10 mouse cellular contexts compared by ENCODE assay signal in genomic region chr14:20070629-20071028, GRCm38 (mm10).
DNase-seq lines count a peak whose midpoint lies in the region; ATAC-seq lines count a peak whose summit lies in the region.
"Had no signal": no experiment of that assay in that cellular context is flagged by ENCODE, and none has a peak within 500 bp of the region (broad histone marks: within the 10 kb centered on the region; RNA-seq: fewer than 3 reads in every experiment).

No protein-coding gene starts in this region.

- no peak overlapping the region for H3K4me3 ChIP-seq in forebrain, embryonic 13.5 days
- no peak overlapping the region for H3K4me3 ChIP-seq in forebrain, embryonic 16.5 days (replicated peaks; ENCODE audit: low read length)
- H3K4me3 ChIP-seq in midbrain, embryonic 10.5 days, result no peak overlapping the region
- H3K4me3 ChIP-seq in midbrain, embryonic 13.5 days (replicated peaks), result no peak overlapping the region
- no peak overlapping the region for H3K4me3 ChIP-seq in embryonic facial prominence, embryonic 11.5 days (ENCODE audit: low read depth, low read length)
- H3K4me3 ChIP-seq: heart, embryonic 13.5 days; megakaryocyte, embryonic 14.5 days had no signal

- peaks cover 3% of the 10 kb centered on the region; the same call in 1 of the 2 replicates for H3K4me1 ChIP-seq in forebrain, embryonic 13.5 days
- H3K4me1 ChIP-seq in forebrain, embryonic 16.5 days (replicated peaks; ENCODE audit: control insufficient read depth, insufficient read depth, low read length), result no peaks in the 10 kb centered on the region
- H3K4me1 ChIP-seq in midbrain, embryonic 10.5 days, result peaks cover 14% of the 10 kb centered on the region
- 0 out of 2 replicates have a peak, but pooled peaks cover 3% of the 10 kb centered on the region for H3K4me1 ChIP-seq in midbrain, embryonic 13.5 days (replicated peaks)
- no peaks in the 10 kb centered on the region; the same call in 1 of the 2 replicates for H3K4me1 ChIP-seq in embryonic facial prominence, embryonic 11.5 days (ENCODE audit: control insufficient read depth, insufficient read depth, low read length)
- H3K4me1 ChIP-seq: megakaryocyte, embryonic 14.5 days had no signal

- no peak overlapping the region for H3K4me2 ChIP-seq in forebrain, embryonic 13.5 days
- no peak overlapping the region for H3K4me2 ChIP-seq in forebrain, embryonic 16.5 days (ENCODE audit: low read length)
- no peak overlapping the region for H3K4me2 ChIP-seq in midbrain, embryonic 13.5 days (replicated peaks)
- no peak overlapping the region for H3K4me2 ChIP-seq in embryonic facial prominence, embryonic 11.5 days (ENCODE audit: low read depth, low read length)
- H3K4me2 ChIP-seq: heart, embryonic 13.5 days had no signal

- no peak overlapping the region for H3K9ac ChIP-seq in forebrain, embryonic 13.5 days
- no peak overlapping the region for H3K9ac ChIP-seq in forebrain, embryonic 16.5 days (replicated peaks; ENCODE audit: low read depth, low read length)
- H3K9ac ChIP-seq in midbrain, embryonic 13.5 days (replicated peaks), result no peak overlapping the region
- H3K9ac ChIP-seq in embryonic facial prominence, embryonic 11.5 days (replicated peaks; ENCODE audit: low read length), result no peak overlapping the region
- H3K9ac ChIP-seq: heart, embryonic 13.5 days had no signal

- H3K36me3 ChIP-seq in forebrain, embryonic 13.5 days (ENCODE audit: poor library complexity, severe bottlenecking), result no peaks in the 10 kb centered on the region
- H3K36me3 ChIP-seq in forebrain, embryonic 16.5 days (ENCODE audit: control insufficient read depth, insufficient read depth), result no peaks in the 10 kb centered on the region
- H3K36me3 ChIP-seq in midbrain, embryonic 10.5 days, result no peaks in the 10 kb centered on the region
- H3K36me3 ChIP-seq in midbrain, embryonic 13.5 days, result no peaks in the 10 kb centered on the region
- no peaks in the 10 kb centered on the region for H3K36me3 ChIP-seq in embryonic facial prominence, embryonic 11.5 days (replicated peaks; ENCODE audit: control insufficient read depth, insufficient read depth, low read depth, low read length)
- H3K36me3 ChIP-seq: heart, embryonic 13.5 days had no signal

- DNase-seq in midbrain, embryonic 10.5 days (ENCODE audit: low spot score), result peak; percentile 23
- peak; percentile 38 for DNase-seq in embryonic facial prominence, embryonic 11.5 days (ENCODE audit: low spot score)
- DNase-seq in lung, postnatal 25 days (ENCODE audit: low spot score), result peak; percentile 39
- no peak for DNase-seq in urinary bladder, postnatal 25 days (ENCODE audit: low spot score)
- DNase-seq in cerebellum, adult 9-10 months, result no peak

- no peaks in the 10 kb centered on the region for H3K9me3 ChIP-seq in forebrain, embryonic 13.5 days (replicated peaks)
- no peaks in the 10 kb centered on the region for H3K9me3 ChIP-seq in forebrain, embryonic 16.5 days (ENCODE audit: control insufficient read depth, low read length)
- no peaks in the 10 kb centered on the region for H3K9me3 ChIP-seq in midbrain, embryonic 10.5 days (replicated peaks)
- no peaks in the 10 kb centered on the region for H3K9me3 ChIP-seq in midbrain, embryonic 13.5 days
- H3K9me3 ChIP-seq in embryonic facial prominence, embryonic 11.5 days (replicated peaks; ENCODE audit: control insufficient read depth, low read length), result no peaks in the 10 kb centered on the region
- H3K9me3 ChIP-seq: heart, embryonic 13.5 days; megakaryocyte, embryonic 14.5 days had no signal

- ATAC-seq in forebrain, embryonic 13.5 days, result peak; percentile 70; the same call in 1 of the 2 replicates
- no peak; the same call in 1 of the 2 replicates for ATAC-seq in forebrain, embryonic 16.5 days
- no peak for ATAC-seq in midbrain, embryonic 13.5 days
- ATAC-seq in embryonic facial prominence, embryonic 11.5 days (replicated peaks; ENCODE audit: insufficient number of reproducible peaks, low FRiP score, low TSS enrichment, low read depth), result no peak

- no peak overlapping the region for H3K27ac ChIP-seq in forebrain, embryonic 13.5 days
- H3K27ac ChIP-seq in forebrain, embryonic 16.5 days (ENCODE audit: low read length), result no peak overlapping the region
- H3K27ac ChIP-seq in midbrain, embryonic 10.5 days (replicated peaks), result no peak overlapping the region
- no peak overlapping the region for H3K27ac ChIP-seq in midbrain, embryonic 13.5 days
- H3K27ac ChIP-seq in embryonic facial prominence, embryonic 11.5 days (replicated peaks; ENCODE audit: low read depth, low read length), result no peak overlapping the region
- H3K27ac ChIP-seq: heart, embryonic 13.5 days had no signal

- no peaks in the 10 kb centered on the region for H3K27me3 ChIP-seq in forebrain, embryonic 13.5 days
- no peaks in the 10 kb centered on the region for H3K27me3 ChIP-seq in forebrain, embryonic 16.5 days (replicated peaks; ENCODE audit: control insufficient read depth, insufficient read depth, low read length)
- H3K27me3 ChIP-seq in midbrain, embryonic 10.5 days (ENCODE audit: low read depth, poor library complexity, severe bottlenecking), result no peaks in the 10 kb centered on the region
- no peaks in the 10 kb centered on the region for H3K27me3 ChIP-seq in midbrain, embryonic 13.5 days
- H3K27me3 ChIP-seq in embryonic facial prominence, embryonic 11.5 days (ENCODE audit: control insufficient read depth, insufficient read depth, low read length), result no peaks in the 10 kb centered on the region
- H3K27me3 ChIP-seq: heart, embryonic 13.5 days had no signal

Comparison
In these comparisons a context has a peak if more than half of its experiments do, and no peak if none do; other contexts are left out.
1. DNase-seq: peak in midbrain, embryonic 10.5 days (single experiment), embryonic facial prominence, embryonic 11.5 days (single experiment) and lung, postnatal 25 days (single experiment); none in urinary bladder, postnatal 25 days (single experiment) and cerebellum, adult 9-10 months (single experiment).